Mouse (Mus musculus): ENCODE results near the gene Plcb1.

Plcb1 gene

DNA sequence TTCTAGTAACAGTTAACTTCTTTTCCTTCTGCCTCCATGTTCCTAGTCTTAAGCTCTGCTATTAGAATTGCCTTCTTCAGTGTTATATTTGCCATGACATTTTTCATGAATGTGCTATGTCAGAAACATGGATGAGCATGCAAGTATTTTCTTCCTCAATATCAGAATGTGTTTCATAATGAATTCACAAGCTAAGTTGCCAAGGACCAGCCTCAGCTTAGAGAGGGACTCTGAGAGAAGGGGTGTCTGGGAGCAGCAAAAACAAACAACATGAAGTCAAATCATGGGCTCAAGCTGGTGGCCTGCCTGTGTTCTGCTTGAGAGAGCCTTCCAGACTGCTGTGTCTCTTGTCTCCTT lies 718.1 kb downstream of the Plcb1 start:
- DNase-seq (ENCODE audit: low read depth, low spot score): no peak

DNA sequence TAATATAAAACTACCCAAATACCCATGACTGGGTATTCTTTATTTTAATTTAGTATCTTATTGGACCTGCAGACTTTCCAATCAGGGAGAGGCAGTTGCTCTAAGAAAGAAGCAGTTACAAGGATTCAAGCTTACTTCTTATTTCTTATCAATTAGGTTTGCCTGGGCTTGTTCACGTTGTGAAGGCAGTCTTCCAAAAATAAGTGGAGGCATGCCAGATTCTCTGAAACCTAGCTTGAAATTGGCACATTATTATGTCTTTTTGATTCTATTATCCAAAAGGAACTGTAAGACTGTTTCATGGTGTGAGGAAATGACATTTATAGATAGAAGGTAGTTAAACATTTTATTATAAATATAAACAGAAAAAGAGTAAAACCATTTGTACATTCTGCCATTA lies 721.2 kb downstream of the Plcb1 start:
- no peak for DNase-seq (ENCODE audit: low read depth, low spot score)

- DNase-seq (ENCODE audit: low read depth, low spot score): no peak
Measured at GRCm38 (mm10) chr2:135518956-135519355, 733.1 kb downstream of the Plcb1 start.

All from A20 (cell line).